In the genomic region with DNA sequence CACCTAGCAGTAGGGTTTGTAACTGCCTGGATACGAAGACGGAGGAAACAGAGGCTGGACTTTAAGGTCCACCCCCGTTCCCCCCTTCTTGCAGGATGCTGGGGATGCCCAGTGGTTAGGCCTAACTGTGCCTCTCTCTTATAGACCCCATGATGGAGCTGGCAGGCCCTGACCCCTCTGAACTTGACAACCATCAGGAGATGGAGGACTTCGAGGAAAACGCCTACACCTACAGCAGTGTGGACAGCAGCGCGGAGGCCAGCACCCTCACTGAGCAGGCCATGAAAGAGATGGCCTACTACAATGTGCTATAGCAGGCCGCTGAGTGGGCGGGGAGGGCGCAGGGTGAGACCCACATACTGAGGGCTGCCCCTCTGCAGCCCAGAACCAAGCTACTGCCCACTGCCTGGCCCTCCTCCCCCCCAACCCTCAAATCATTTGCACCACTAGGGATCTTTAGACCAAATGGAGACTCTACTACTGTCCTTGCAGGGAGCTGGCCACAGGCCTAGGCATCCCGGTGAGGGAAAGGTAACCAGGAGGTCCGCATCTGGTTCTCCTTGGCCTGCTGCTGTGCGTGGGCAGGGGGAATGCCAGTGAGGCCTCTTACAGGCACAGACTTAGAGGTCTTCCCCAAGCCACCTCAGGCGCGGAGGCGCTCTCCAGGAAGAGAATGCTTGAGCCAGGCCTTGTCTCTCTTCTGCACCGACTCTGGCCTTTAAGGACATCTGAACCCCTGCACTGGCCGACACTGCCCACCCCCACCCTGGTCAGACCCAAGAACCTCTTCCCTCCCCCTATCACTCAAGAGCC, we compare ENCODE assay signal across 13 mouse cellular contexts. TPM values are rescaled to one million over a fixed set of nuclear protein-coding genes. Genes with fewer than 3 reads are reported as not detected.
DNase-seq lines count a peak whose midpoint lies in the region; ATAC-seq and TF ChIP-seq lines count a peak whose summit lies in the region.
"Had no signal": no experiment of that assay in that cellular context is flagged by ENCODE, and none has a peak within 500 bp of the region (broad histone marks: within the 10 kb centered on the region; RNA-seq: fewer than 3 reads in every experiment).

No protein-coding gene starts in this region.

- 79% methylated on average over 18 of the region's 18 CpGs for WGBS in heart, embryonic 16.5 days
- WGBS in liver, embryonic 13.5 days (ENCODE audit: insufficient replicate concordance): 81% methylated on average over 18 of the region's 18 CpGs
- 79% methylated on average over 18 of the region's 18 CpGs for WGBS in liver, embryonic 12.5 days (ENCODE audit: insufficient replicate concordance)
- 88% methylated on average over 18 of the region's 18 CpGs for WGBS in embryonic facial prominence, embryonic 13.5 days
- 91% methylated on average over 18 of the region's 18 CpGs for WGBS in limb, embryonic 10.5 days

- H3K9ac ChIP-seq in heart, embryonic 16.5 days (ENCODE audit: low read length): no peak overlapping the region; the same call in 1 of the 2 replicates
- H3K9ac ChIP-seq in liver, embryonic 13.5 days: no peak overlapping the region
- H3K9ac ChIP-seq in liver, embryonic 12.5 days: no peak overlapping the region
- H3K9ac ChIP-seq in embryonic facial prominence, embryonic 13.5 days: no peak overlapping the region
- H3K9ac ChIP-seq: stomach, embryonic 15.5 days had no signal

- no peak overlapping the region for H3K4me3 ChIP-seq in heart, embryonic 16.5 days (ENCODE audit: low read length)
- H3K4me3 ChIP-seq in liver, embryonic 13.5 days (replicated peaks): no peak overlapping the region
- H3K4me3 ChIP-seq in liver, embryonic 12.5 days: no peak overlapping the region
- peak overlapping the region; percentile 10; the same call in 1 of the 2 replicates for H3K4me3 ChIP-seq in E14TG2a.4 (replicated peaks; ENCODE audit: low read length)
- no peak overlapping the region for H3K4me3 ChIP-seq in embryonic facial prominence, embryonic 13.5 days
- H3K4me3 ChIP-seq in limb, embryonic 10.5 days: no peak overlapping the region
- H3K4me3 ChIP-seq: stomach, embryonic 15.5 days had no signal

- no peaks in the 10 kb centered on the region for H3K9me3 ChIP-seq in heart, embryonic 16.5 days (replicated peaks; ENCODE audit: control insufficient read depth, low read length)
- H3K9me3 ChIP-seq in liver, embryonic 13.5 days (replicated peaks): no peaks in the 10 kb centered on the region
- no peaks in the 10 kb centered on the region for H3K9me3 ChIP-seq in liver, embryonic 12.5 days (replicated peaks)
- no peaks in the 10 kb centered on the region for H3K9me3 ChIP-seq in E14TG2a.4 (ENCODE audit: low read length)
- no peaks in the 10 kb centered on the region for H3K9me3 ChIP-seq in embryonic facial prominence, embryonic 13.5 days
- H3K9me3 ChIP-seq in limb, embryonic 10.5 days (replicated peaks): no peaks in the 10 kb centered on the region
- H3K9me3 ChIP-seq: stomach, embryonic 15.5 days had no signal

- no peak for TF ChIP-seq CTCF in E14TG2a.4 (conservative IDR thresholded peaks at IDR 0.05; ENCODE audit: low read length)

- H3K27me3 ChIP-seq in heart, embryonic 16.5 days (ENCODE audit: control insufficient read depth, insufficient read depth, low read length): no peaks in the 10 kb centered on the region
- no peaks in the 10 kb centered on the region for H3K27me3 ChIP-seq in liver, embryonic 13.5 days
- H3K27me3 ChIP-seq in liver, embryonic 12.5 days (replicated peaks): no peaks in the 10 kb centered on the region
- H3K27me3 ChIP-seq in E14TG2a.4 (ENCODE audit: insufficient read depth, low read length): no peaks in the 10 kb centered on the region
- no peaks in the 10 kb centered on the region for H3K27me3 ChIP-seq in embryonic facial prominence, embryonic 13.5 days
- H3K27me3 ChIP-seq in limb, embryonic 10.5 days (ENCODE audit: low read depth, poor library complexity, severe bottlenecking): no peaks in the 10 kb centered on the region
- H3K27me3 ChIP-seq: Patski; stomach, embryonic 15.5 days had no signal

- no peak overlapping the region for H3K4me2 ChIP-seq in heart, embryonic 16.5 days (ENCODE audit: low read depth, low read length)
- H3K4me2 ChIP-seq in liver, embryonic 13.5 days: no peak overlapping the region
- no peak overlapping the region for H3K4me2 ChIP-seq in liver, embryonic 12.5 days
- no peak overlapping the region for H3K4me2 ChIP-seq in embryonic facial prominence, embryonic 13.5 days
- H3K4me2 ChIP-seq: stomach, embryonic 15.5 days had no signal

- peak overlapping the region; percentile 78 for H3K27ac ChIP-seq in heart, embryonic 16.5 days (ENCODE audit: low read length)
- H3K27ac ChIP-seq in liver, embryonic 13.5 days: no peak overlapping the region
- no peak overlapping the region for H3K27ac ChIP-seq in liver, embryonic 12.5 days
- H3K27ac ChIP-seq in embryonic facial prominence, embryonic 13.5 days: peak overlapping the region; percentile 57; the same call in 1 of the 2 replicates
- no peak overlapping the region for H3K27ac ChIP-seq in limb, embryonic 10.5 days
- H3K27ac ChIP-seq: stomach, embryonic 15.5 days had no signal

- DNase-seq in heart, postnatal 36 days: no peak
- DNase-seq in liver, embryonic 13.5 days: no peak
- no peak for DNase-seq in limb, embryonic 10.5 days (ENCODE audit: low spot score)
- DNase-seq: cerebellum, adult 9-11 months; layer of hippocampus, adult 9-11 months; right cerebral cortex, postnatal 4 days had no signal

- peaks cover 55% of the 10 kb centered on the region for H3K36me3 ChIP-seq in heart, embryonic 16.5 days (ENCODE audit: control insufficient read depth, insufficient read depth)
- peaks cover 84% of the 10 kb centered on the region for H3K36me3 ChIP-seq in liver, embryonic 13.5 days
- peaks cover 90% of the 10 kb centered on the region for H3K36me3 ChIP-seq in liver, embryonic 12.5 days
- H3K36me3 ChIP-seq in E14TG2a.4 (ENCODE audit: insufficient read depth, low read length): peaks cover 99% of the 10 kb centered on the region
- peaks cover 96% of the 10 kb centered on the region for H3K36me3 ChIP-seq in embryonic facial prominence, embryonic 13.5 days
- peaks cover 99% of the 10 kb centered on the region for H3K36me3 ChIP-seq in limb, embryonic 10.5 days

- intact Hi-C loops in heart, postnatal 36 days (cut with DNase I): no loop called here

- peaks cover 16% of the 10 kb centered on the region for H3K4me1 ChIP-seq in heart, embryonic 16.5 days (ENCODE audit: control insufficient read depth, insufficient read depth, low read length)
- peaks cover 6% of the 10 kb centered on the region; the same call in 1 of the 2 replicates for H3K4me1 ChIP-seq in liver, embryonic 13.5 days (replicated peaks)
- 0 out of 2 replicates have a peak, but pooled peaks cover 2% of the 10 kb centered on the region for H3K4me1 ChIP-seq in liver, embryonic 12.5 days
- H3K4me1 ChIP-seq in E14TG2a.4 (replicated peaks; ENCODE audit: low read depth, low read length): peaks cover 94% of the 10 kb centered on the region
- H3K4me1 ChIP-seq in embryonic facial prominence, embryonic 13.5 days: peaks cover 14% of the 10 kb centered on the region
- peaks cover 10% of the 10 kb centered on the region; the same call in 1 of the 2 replicates for H3K4me1 ChIP-seq in limb, embryonic 10.5 days

- ATAC-seq in heart, embryonic 16.5 days (replicated peaks; ENCODE audit: extremely low read depth, insufficient read depth, low FRiP score): no peak
- 0 out of 2 replicates have a peak, but pooled peaks have one; percentile 8 for ATAC-seq in liver, embryonic 13.5 days (ENCODE audit: low read depth)
- no peak for ATAC-seq in liver, embryonic 12.5 days
- ATAC-seq in embryonic facial prominence, embryonic 13.5 days (ENCODE audit: insufficient number of reproducible peaks, insufficient read depth, low FRiP score, low TSS enrichment, low read depth): no peak
- ATAC-seq: intestine, postnatal 0 days; Patski had no signal

RNA-seq across cellular contexts. Expression of gene Idh2, which starts 24.8 kb away (rescaled TPM):
- 2,779 and 2,782 TPM in 2 replicates for polyA plus RNA-seq in heart, embryonic 16.5 days (2015; fragmentation: Nextera tagmentation; extraction: Ambion mirVana)
- 1,000 to 10,000 TPM; 1,714 to 2,029 TPM for total RNA-seq in heart, postnatal 36 days (2021)
- polyA plus RNA-seq in liver, embryonic 13.5 days (2015; fragmentation: Nextera tagmentation; extraction: Ambion mirVana): 137 and 146 TPM in 2 replicates
- 158 and 160 TPM in 2 replicates for polyA plus RNA-seq in liver, embryonic 12.5 days (2016; fragmentation: Nextera tagmentation; extraction: Ambion mirVana)
- polyA plus RNA-seq in embryonic facial prominence, embryonic 13.5 days (2015; fragmentation: Nextera tagmentation; extraction: Ambion mirVana): 514 and 560 TPM in 2 replicates
- 533 and 582 TPM in 2 replicates for polyA plus RNA-seq in limb, embryonic 10.5 days (2016; fragmentation: Nextera tagmentation; extraction: Ambion mirVana)

Comparison
In these comparisons a context has a peak if more than half of its experiments do, and no peak if none do; other contexts are left out.
1. H3K27ac ChIP-seq: peak in heart, embryonic 16.5 days (single experiment) and embryonic facial prominence, embryonic 13.5 days (single experiment); none in liver, embryonic 13.5 days (single experiment), liver, embryonic 12.5 days (single experiment) and limb, embryonic 10.5 days (single experiment).